ENCODE assay signal across 14 mouse cellular contexts in genomic region chr11:112991862-112992261, GRCm38 (mm10).
A peak's percentile ranks its signal among the peaks of the same experiment; 100 is the strongest.
DNase-seq lines count a peak whose midpoint lies in the region; ATAC-seq and TF ChIP-seq lines count a peak whose summit lies in the region.
"Had no signal": no experiment of that assay in that cellular context is flagged by ENCODE, and none has a peak within 500 bp of the region (broad histone marks: within the 10 kb centered on the region; RNA-seq: fewer than 3 reads in every experiment).

No protein-coding gene starts in this region.

- H3K36me3 ChIP-seq in forebrain, embryonic 10.5 days (replicated peaks) = no peaks in the 10 kb centered on the region
- no peaks in the 10 kb centered on the region for H3K36me3 ChIP-seq in forebrain, postnatal 0 days (ENCODE audit: insufficient read depth)
- no peaks in the 10 kb centered on the region for H3K36me3 ChIP-seq in megakaryocyte, embryonic 14.5 days (replicated peaks; ENCODE audit: low read length)
- H3K36me3 ChIP-seq in hindbrain, embryonic 16.5 days (ENCODE audit: control insufficient read depth, insufficient read depth, low read length) = no peaks in the 10 kb centered on the region
- H3K36me3 ChIP-seq: forebrain, embryonic 12.5 days; liver, embryonic 13.5 days had no signal

- 50% methylated on average over 13 of the region's 13 CpGs for WGBS in forebrain, embryonic 10.5 days
- 26% methylated on average over 13 of the region's 13 CpGs for WGBS in forebrain, postnatal 0 days
- 27% methylated on average over 13 of the region's 13 CpGs for WGBS in hindbrain, embryonic 16.5 days

- no peak overlapping the region for H3K4me3 ChIP-seq in forebrain, embryonic 10.5 days
- no peak overlapping the region for H3K4me3 ChIP-seq in forebrain, postnatal 0 days (ENCODE audit: low read depth, low read length)
- H3K4me3 ChIP-seq in megakaryocyte, embryonic 14.5 days (replicated peaks) = peak overlapping the region; percentile 14
- H3K4me3 ChIP-seq in hindbrain, embryonic 16.5 days (ENCODE audit: low read length) = no peak overlapping the region
- H3K4me3 ChIP-seq in left cerebral cortex, adult 2 months = no peak overlapping the region
- H3K4me3 ChIP-seq: forebrain, embryonic 12.5 days; liver, embryonic 13.5 days had no signal

- no peak for DNase-seq in forebrain, embryonic 10.5 days (ENCODE audit: extremely low spot score, low spot score)
- DNase-seq in forebrain, postnatal 0 days = no peak
- peak; percentile 39 to 66 for DNase-seq in lung, postnatal 4 days
- no peak for DNase-seq in cerebellum, adult 8-10 months
- DNase-seq in left cerebral cortex, adult 2 months (ENCODE audit: extremely low spot score in 1 of 2, low spot score in 2 of 2) = no peak
- DNase-seq: adrenal gland, postnatal 36 days; cerebellum, adult 11 months; heart, postnatal 4 days; kidney, postnatal 4 days; liver, embryonic 13.5 days had no signal

- no peak for ATAC-seq in forebrain, postnatal 0 days
- ATAC-seq in megakaryocyte, adult 5-6 weeks (ENCODE audit: poor library complexity, severe bottlenecking) = no peak
- ATAC-seq in hindbrain, embryonic 16.5 days = no peak

- no peak overlapping the region for H3K9ac ChIP-seq in forebrain, postnatal 0 days
- 0 out of 2 replicates have a peak overlapping the region, but pooled peaks have one; percentile 33 for H3K9ac ChIP-seq in hindbrain, embryonic 16.5 days (ENCODE audit: low read depth, low read length)
- H3K9ac ChIP-seq: forebrain, embryonic 12.5 days; liver, embryonic 13.5 days had no signal

- H3K27ac ChIP-seq in forebrain, embryonic 10.5 days = peak overlapping the region; percentile 81
- H3K27ac ChIP-seq in forebrain, postnatal 0 days (ENCODE audit: low read depth, low read length) = no peak overlapping the region
- H3K27ac ChIP-seq in hindbrain, embryonic 16.5 days (ENCODE audit: low read depth, low read length) = no peak overlapping the region
- no peak overlapping the region for H3K27ac ChIP-seq in left cerebral cortex, adult 2 months
- H3K27ac ChIP-seq: forebrain, embryonic 12.5 days; liver, embryonic 13.5 days had no signal

- no peaks in the 10 kb centered on the region for H3K9me3 ChIP-seq in forebrain, embryonic 10.5 days
- no peaks in the 10 kb centered on the region for H3K9me3 ChIP-seq in forebrain, postnatal 0 days (ENCODE audit: low read length)
- H3K9me3 ChIP-seq in megakaryocyte, embryonic 14.5 days = peaks cover 39% of the 10 kb centered on the region
- H3K9me3 ChIP-seq in hindbrain, embryonic 16.5 days (ENCODE audit: control insufficient read depth, low read length) = no peaks in the 10 kb centered on the region
- H3K9me3 ChIP-seq: forebrain, embryonic 12.5 days; liver, embryonic 13.5 days had no signal

- peaks cover 25% of the 10 kb centered on the region; the same call in 1 of the 2 replicates for H3K27me3 ChIP-seq in forebrain, embryonic 10.5 days (ENCODE audit: poor library complexity, severe bottlenecking)
- H3K27me3 ChIP-seq in forebrain, postnatal 0 days (ENCODE audit: insufficient read depth, low read length) = no peaks in the 10 kb centered on the region
- H3K27me3 ChIP-seq in megakaryocyte, embryonic 14.5 days (replicated peaks) = no peaks in the 10 kb centered on the region
- H3K27me3 ChIP-seq in hindbrain, embryonic 16.5 days (replicated peaks; ENCODE audit: control insufficient read depth, insufficient read depth, low read length) = no peaks in the 10 kb centered on the region
- H3K27me3 ChIP-seq: liver, embryonic 13.5 days had no signal

- peaks cover 60% of the 10 kb centered on the region for H3K4me1 ChIP-seq in forebrain, embryonic 10.5 days
- H3K4me1 ChIP-seq in forebrain, postnatal 0 days (ENCODE audit: insufficient read depth) = peaks cover 18% of the 10 kb centered on the region
- no peaks in the 10 kb centered on the region for H3K4me1 ChIP-seq in megakaryocyte, embryonic 14.5 days
- peaks cover 19% of the 10 kb centered on the region for H3K4me1 ChIP-seq in hindbrain, embryonic 16.5 days (ENCODE audit: control insufficient read depth, insufficient read depth, low read depth, low read length)

- intact Hi-C loops in left cerebral cortex, adult 2 months (cut with DNase I) = no loop called here

- TF ChIP-seq CTCF in forebrain, postnatal 0 days (IDR thresholded peaks at IDR 0.05; ENCODE audit: low read depth) = no peak
- no peak for TF ChIP-seq CTCF in left cerebral cortex, adult 2 months (IDR thresholded peaks at IDR 0.05)

- no peak overlapping the region for H3K4me2 ChIP-seq in forebrain, postnatal 0 days (ENCODE audit: low read depth)
- no peak overlapping the region for H3K4me2 ChIP-seq in hindbrain, embryonic 16.5 days (ENCODE audit: low read length)
- H3K4me2 ChIP-seq: forebrain, embryonic 12.5 days; liver, embryonic 13.5 days had no signal

Comparison
In these comparisons a context has a peak if more than half of its experiments do, and no peak if none do; other contexts are left out.
1. DNase-seq: peak in lung, postnatal 4 days (2 of 2); none in forebrain, embryonic 10.5 days (single experiment), forebrain, postnatal 0 days (single experiment), cerebellum, adult 8-10 months (single experiment) and left cerebral cortex, adult 2 months (0 of 2).